Mouse (Mus musculus) MEL (cell line): ENCODE results near the gene Cmtm3. TPM values are rescaled to one million over a fixed set of nuclear protein-coding genes. Genes with fewer than 3 reads are reported as not detected.

Source experiments
- DNase-seq: peaks from one replicate; pipeline ENCODE4 v3.0.0; 2011; ENCODE audit warnings: low read depth, low spot score
- H3K27ac ChIP-seq: 2 replicates; pipeline ENCODE4 v1.5.1; 2012; ENCODE audit warnings: low read depth, mild to moderate bottlenecking, control low read depth, low read length, moderate library complexity; ENCODE audit not compliant: control insufficient read depth
- H3K27me3 ChIP-seq, 2 experiments: fragments of 150-350 bp in 1 of 2; sonication (generic) in 1 of 2; 2 replicates each; pipeline ENCODE4 v1.6.1; 2012; ENCODE audit warnings: low read length in 2 of 2, mild to moderate bottlenecking in 2 of 2, improper control_type of control experiment in 1 of 2, moderate library complexity in 1 of 2; ENCODE audit not compliant: insufficient read depth in 2 of 2, control insufficient read depth in 1 of 2
- H3K36me3 ChIP-seq, 2 experiments: 2 replicates each; pipeline ENCODE4 v1.6.1; 2012 to 2014; ENCODE audit warnings: low read length in 2 of 2, improper control_type of control experiment in 1 of 2, inconsistent platforms in 1 of 2, mild to moderate bottlenecking in 1 of 2; ENCODE audit not compliant: insufficient read depth in 2 of 2, control insufficient read depth in 1 of 2
- H3K4me1 ChIP-seq, 2 experiments: fragments of 150-350 bp in 1 of 2; sonication (generic) in 1 of 2; 2 replicates each; pipeline ENCODE4 v1.6.1; 2012; ENCODE audit warnings: low read length in 2 of 2, improper control_type of control experiment in 1 of 2, mild to moderate bottlenecking in 1 of 2; ENCODE audit not compliant: insufficient read depth in 2 of 2, control insufficient read depth in 1 of 2
- H3K4me3 ChIP-seq, 2 experiments: fragments of 150-350 bp in 1 of 2; sonication (generic) in 1 of 2; 2 replicates each; pipeline ENCODE4 v1.5.1; 2012; ENCODE audit warnings: low read depth in 2 of 2, low read length in 2 of 2, mild to moderate bottlenecking in 2 of 2, moderate library complexity in 2 of 2, control low read depth in 1 of 2, improper control_type of control experiment in 1 of 2; ENCODE audit not compliant: control insufficient read depth in 1 of 2, insufficient read depth in 1 of 2
- H3K79me2 ChIP-seq: 2 replicates; pipeline ENCODE4 v1.6.1; 2012; ENCODE audit warnings: mild to moderate bottlenecking, low read length, moderate library complexity; ENCODE audit not compliant: control insufficient read depth, poor library complexity, insufficient read depth
- H3K9ac ChIP-seq: 2 replicates; pipeline ENCODE4 v1.6.1; 2012; ENCODE audit warnings: low read depth, mild to moderate bottlenecking, control low read depth, low read length, moderate library complexity; ENCODE audit not compliant: control insufficient read depth, poor library complexity, severe bottlenecking
- H3K9me3 ChIP-seq: fragments of 150-350 bp; sonication (generic); replicated peaks from 2 replicates; pipeline ENCODE4 v1.6.1; 2012; ENCODE audit warnings: mild to moderate bottlenecking, low read length, improper control_type of control experiment, moderate library complexity; ENCODE audit not compliant: insufficient read depth
- BHLHE40 ChIP-seq: IDR thresholded peaks from 2 replicates; pipeline ENCODE4 v1.6.1; 2012; ENCODE audit warnings: low read depth, mild to moderate bottlenecking, inconsistent platforms, low read length, improper control_type of control experiment, borderline replicate concordance
- CHD1 ChIP-seq: IDR thresholded peaks from 2 replicates; pipeline ENCODE4 v1.6.1; 2012; ENCODE audit warnings: low read depth, mild to moderate bottlenecking, inconsistent platforms, low read length, improper control_type of control experiment
- CHD2 ChIP-seq: IDR thresholded peaks from 2 replicates; pipeline ENCODE4 v1.6.1; 2011; ENCODE audit warnings: low read length, improper control_type of control experiment
- CTCF ChIP-seq, 3 experiments: IDR thresholded peaks in 2 of 3; conservative IDR thresholded peaks in 1 of 3; 2 replicates each; pipeline ENCODE4 v1.5.1; 2011 to 2012; ENCODE audit warnings: low read length in 3 of 3, low read depth in 2 of 3, mild to moderate bottlenecking in 2 of 3, improper control_type of control experiment in 1 of 3, inconsistent platforms in 1 of 3, mixed read lengths in 1 of 3, moderate library complexity in 1 of 3; ENCODE audit not compliant: control insufficient read depth in 1 of 3, insufficient read depth in 1 of 3, poor library complexity in 1 of 3, severe bottlenecking in 1 of 3
- E2F4 ChIP-seq: IDR thresholded peaks from 2 replicates; pipeline ENCODE4 v1.6.1; 2011; ENCODE audit warnings: low read depth, low read length, improper control_type of control experiment, borderline replicate concordance
- ELF1 ChIP-seq: IDR thresholded peaks from 2 replicates; pipeline ENCODE4 v1.6.1; 2014; ENCODE audit warnings: low read depth, mild to moderate bottlenecking, inconsistent platforms, low read length, improper control_type of control experiment, moderate library complexity
- ETS1 ChIP-seq: IDR thresholded peaks from 2 replicates; pipeline ENCODE4 v1.6.1; 2012; ENCODE audit warnings: low read depth, mild to moderate bottlenecking, inconsistent platforms, low read length, improper control_type of control experiment, moderate library complexity
- HCFC1 ChIP-seq: IDR thresholded peaks from 2 replicates; pipeline ENCODE4 v1.6.1; 2012; ENCODE audit warnings: low read depth, mild to moderate bottlenecking, inconsistent platforms, low read length, improper control_type of control experiment, moderate library complexity
- JUND ChIP-seq: IDR thresholded peaks from 2 replicates; pipeline ENCODE4 v1.6.1; 2011; ENCODE audit warnings: low read depth, mild to moderate bottlenecking, improper control_type of control experiment, low read length
- MAFK ChIP-seq: IDR thresholded peaks from 2 replicates; pipeline ENCODE4 v1.6.1; 2011; ENCODE audit warnings: low read depth, mild to moderate bottlenecking, low read length, improper control_type of control experiment, borderline replicate concordance
- MAX ChIP-seq: IDR thresholded peaks from 2 replicates; pipeline ENCODE4 v1.6.1; 2011; ENCODE audit warnings: low read length, improper control_type of control experiment
- MYB ChIP-seq: IDR thresholded peaks from 2 replicates; pipeline ENCODE4 v1.6.1; 2011; ENCODE audit warnings: mild to moderate bottlenecking, low read depth, low read length, improper control_type of control experiment
- NELFE ChIP-seq: IDR thresholded peaks from 2 replicates; pipeline ENCODE4 v1.6.1; 2011; ENCODE audit warnings: low read depth, low read length, improper control_type of control experiment
- NRF1 ChIP-seq: IDR thresholded peaks from 2 replicates; pipeline ENCODE4 v1.6.1; 2014; ENCODE audit warnings: low read depth, mild to moderate bottlenecking, inconsistent platforms, low read length, improper control_type of control experiment, moderate library complexity; ENCODE audit not compliant: poor library complexity, insufficient read depth, severe bottlenecking
- POLR2A ChIP-seq, 2 experiments: IDR thresholded peaks; 2 replicates each; pipeline ENCODE4 v1.6.1; 2011 to 2012; ENCODE audit warnings: low read length in 2 of 2, mild to moderate bottlenecking in 2 of 2, control low read depth in 1 of 2, improper control_type of control experiment in 1 of 2, low read depth in 1 of 2, moderate library complexity in 1 of 2; ENCODE audit not compliant: control insufficient read depth in 1 of 2, insufficient read depth in 1 of 2, poor library complexity in 1 of 2
- POLR2AphosphoS2 ChIP-seq: IDR thresholded peaks from 2 replicates; pipeline ENCODE4 v1.6.1; 2011; ENCODE audit warnings: low read length, improper control_type of control experiment
- RCOR1 ChIP-seq: IDR thresholded peaks from 2 replicates; pipeline ENCODE4 v1.6.1; 2012; ENCODE audit warnings: low read depth, mild to moderate bottlenecking, inconsistent platforms, low read length, improper control_type of control experiment
- SIN3A ChIP-seq: IDR thresholded peaks from 2 replicates; pipeline ENCODE4 v1.6.1; 2012; ENCODE audit warnings: low read length, improper control_type of control experiment, inconsistent platforms
- SMC3 ChIP-seq: IDR thresholded peaks from 2 replicates; pipeline ENCODE4 v1.6.1; 2011; ENCODE audit warnings: low read depth, low read length, improper control_type of control experiment
- TBP ChIP-seq: IDR thresholded peaks from 2 replicates; pipeline ENCODE4 v1.8.0; 2011; ENCODE audit warnings: low read depth, low read length, improper control_type of control experiment
- USF1 ChIP-seq: IDR thresholded peaks from 2 replicates; pipeline ENCODE4 v1.6.1; 2014; ENCODE audit warnings: low read depth, mild to moderate bottlenecking, inconsistent platforms, low read length, improper control_type of control experiment, moderate library complexity
- USF2 ChIP-seq, 2 experiments: IDR thresholded peaks; 2 replicates each; pipeline ENCODE4 v1.6.1; 2011 to 2012; ENCODE audit warnings: improper control_type of control experiment in 2 of 2, low read length in 2 of 2, borderline replicate concordance in 1 of 2, inconsistent platforms in 1 of 2, low read depth in 1 of 2, mild to moderate bottlenecking in 1 of 2; ENCODE audit not compliant: insufficient read depth in 1 of 2
- ZC3H11A ChIP-seq: IDR thresholded peaks from 2 replicates; pipeline ENCODE4 v1.6.1; 2012; ENCODE audit warnings: low read depth, mild to moderate bottlenecking, inconsistent platforms, low read length, improper control_type of control experiment
- ZKSCAN1 ChIP-seq: IDR thresholded peaks from 2 replicates; pipeline ENCODE4 v1.6.1; 2012; ENCODE audit warnings: low read depth, mild to moderate bottlenecking, inconsistent platforms, low read length, improper control_type of control experiment, moderate library complexity
- ZMIZ1 ChIP-seq: IDR thresholded peaks from 2 replicates; pipeline ENCODE4 v1.6.1; 2012; ENCODE audit warnings: low read depth, mild to moderate bottlenecking, inconsistent platforms, low read length, improper control_type of control experiment, moderate library complexity
- polyA plus RNA-seq, 2 experiments: library from polyadenylated mRNA; stranded (reverse) in 1 of 2; unstranded in 1 of 2; fragments of >175 nt in 1 of 2; fragments of >200 nt in 1 of 2; gene quantifications; 2 replicates each; pipeline versions ENCODE4 v1.2.1 to v1.2.4; 2012; ENCODE audit warnings: low replicate concordance in 2 of 2, low read depth in 1 of 2; ENCODE audit not compliant: insufficient read length in 2 of 2, insufficient read depth in 1 of 2, missing spikeins in 1 of 2
- total RNA-seq: library from RNA; depleted of rRNA; stranded (reverse); fragments of 300-350 nt; gene quantifications from 2 replicates; pipeline ENCODE4 v1.2.3, GENCODE M21; 2012

Cmtm3 gene
- total and polyA plus RNA-seq, 3 experiments, result 17.9 to 56.3 TPM; not detected in 1

DNA sequence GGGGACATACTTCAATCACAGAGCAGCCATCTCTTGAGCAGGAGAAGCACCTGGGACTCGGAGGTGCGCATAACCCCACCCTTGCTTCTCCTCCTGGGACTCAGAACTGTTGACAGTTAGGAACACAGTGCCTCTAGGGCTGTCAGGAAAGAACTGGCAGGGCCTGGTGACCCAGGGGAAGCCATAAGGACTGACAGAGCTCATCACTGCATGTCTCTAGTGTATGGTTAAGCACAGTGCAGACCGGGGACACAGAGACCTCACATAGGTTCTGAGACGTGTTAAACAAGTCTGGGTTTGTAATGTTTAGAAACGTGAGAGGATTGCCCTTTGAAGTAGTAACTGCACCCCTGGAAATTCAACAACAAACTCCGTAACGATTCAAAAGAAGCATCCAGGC is 48.3 kb downstream of the Cmtm3 start:
- Histone ChIP-seq H3K9me3 (no peaks in the 10 kb centered on the region), H3K4me3 (no peak overlapping the region), H3K27me3 (no peaks in the 10 kb centered on the region), H3K79me2 (peaks cover 9% of the 10 kb centered on the region; the same call in 1 of the 2 replicates), H3K9ac (no peak overlapping the region), H3K4me1 (peaks cover 4% of the 10 kb centered on the region in 2 experiments; a peak in 3 of 4 replicates), H3K36me3 (no peaks in the 10 kb centered on the region; a peak in 2 of 4 replicates), H3K27ac (no peak overlapping the region)
- no peak for DNase-seq
- TF ChIP-seq POLR2A (IDR thresholded peaks at IDR 0.05; ENCODE audit: control insufficient read depth in 1 of 2, insufficient read depth in 1 of 2, low read depth in 1 of 2, low read length in 2 of 2, poor library complexity in 1 of 2), result no peak
- no peak for TF ChIP-seq ZMIZ1
- TF ChIP-seq NELFE, result no peak
- TF ChIP-seq MAX, result no peak
- TF ChIP-seq E2F4, result no peak
- no peak for TF ChIP-seq RCOR1
- no peak for TF ChIP-seq ETS1
- no peak for TF ChIP-seq POLR2AphosphoS2
- TF ChIP-seq SIN3A, result no peak
- TF ChIP-seq BHLHE40, result no peak

DNA sequence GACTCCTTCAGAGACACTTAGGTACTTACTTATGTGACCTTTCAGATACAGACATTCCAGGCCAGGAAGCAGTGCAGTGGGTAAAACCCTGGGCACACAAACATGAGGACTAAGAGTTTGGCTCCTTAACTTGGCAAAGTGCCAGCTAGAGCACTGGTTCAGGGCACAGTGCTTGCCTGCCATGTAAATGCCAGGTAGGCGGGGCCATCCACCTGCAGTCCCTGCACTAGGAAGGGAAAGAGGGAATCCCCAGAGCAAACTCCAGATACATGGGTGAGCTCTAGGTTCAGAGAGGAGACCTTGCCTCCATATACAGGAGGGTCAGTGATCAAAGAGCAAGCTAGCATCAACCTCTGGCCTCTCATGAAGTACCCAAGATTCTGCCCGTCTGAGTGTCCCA is 48.8 kb downstream of the Cmtm3 start:
- TF ChIP-seq MYB, result no peak
- no peak for TF ChIP-seq CTCF (IDR thresholded peaks at IDR 0.05 in 2 of 3, conservative IDR thresholded peaks at IDR 0.05 in 1 of 3; ENCODE audit: control insufficient read depth in 1 of 3, insufficient read depth in 1 of 3, low read depth in 2 of 3, low read length in 3 of 3, poor library complexity in 1 of 3, severe bottlenecking in 1 of 3)
- TF ChIP-seq TBP, result no peak
- no peak for TF ChIP-seq ZKSCAN1
- no peak for TF ChIP-seq ELF1
- no peak for TF ChIP-seq CHD2
- TF ChIP-seq USF1, result no peak
- TF ChIP-seq MAFK, result no peak
- Histone ChIP-seq H3K36me3 (no peaks in the 10 kb centered on the region; a peak in 2 of 4 replicates), H3K27me3 (no peaks in the 10 kb centered on the region), H3K4me3 (no peak overlapping the region), H3K4me1 (peaks cover 4% of the 10 kb centered on the region in 2 experiments; a peak in 3 of 4 replicates), H3K27ac (no peak overlapping the region), H3K9ac (no peak overlapping the region), H3K79me2 (peaks cover 9% of the 10 kb centered on the region; the same call in 1 of the 2 replicates), H3K9me3 (no peaks in the 10 kb centered on the region)
- DNase-seq, result peak; percentile 19

DNA sequence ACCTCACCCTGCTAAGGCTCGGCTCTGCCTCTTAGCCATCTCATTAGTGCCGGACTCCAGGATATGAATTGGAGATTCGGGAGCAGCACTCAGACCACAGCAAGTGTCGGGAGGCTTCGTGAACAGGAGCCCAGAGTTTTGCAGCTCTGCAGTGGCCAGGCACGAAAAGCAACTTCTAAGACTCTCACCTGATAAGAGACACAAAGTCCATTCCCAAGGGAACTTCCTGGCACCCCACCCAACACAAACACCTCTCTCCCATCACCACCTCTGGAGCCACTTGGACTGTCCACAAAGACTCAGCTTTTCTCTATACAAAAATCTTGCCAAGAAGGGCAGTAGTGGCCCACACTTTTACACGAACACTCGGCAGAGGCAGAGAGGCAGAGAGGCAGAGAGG is 51.0 kb downstream of the Cmtm3 start:
- H3K36me3 ChIP-seq, result peaks cover 0 to 9% of the 10 kb centered on the region in 2 experiments; a peak in 2 of 4 replicates

More for the DNA sequence above, 51.0 kb downstream of the Cmtm3 start:
- Histone ChIP-seq H3K79me2 (peaks cover 23% of the 10 kb centered on the region), H3K9me3 (no peaks in the 10 kb centered on the region), H3K4me1 (peaks cover 4 to 17% of the 10 kb centered on the region in 2 experiments), H3K27me3 (no peaks in the 10 kb centered on the region), H3K4me3 (no peak overlapping the region), H3K27ac (no peak overlapping the region), H3K9ac (no peak overlapping the region)
- no peak for DNase-seq
- no peak for TF ChIP-seq USF2 (IDR thresholded peaks at IDR 0.05; ENCODE audit: borderline replicate concordance in 1 of 2, insufficient read depth in 1 of 2, low read depth in 1 of 2, low read length in 2 of 2)
- no peak for TF ChIP-seq ZC3H11A
- TF ChIP-seq POLR2AphosphoS2, result no peak
- TF ChIP-seq SMC3, result no peak
- no peak for TF ChIP-seq NRF1
- TF ChIP-seq ZMIZ1, result no peak
- no peak for TF ChIP-seq SIN3A
- TF ChIP-seq HCFC1, result no peak
- no peak for TF ChIP-seq ETS1
- no peak for TF ChIP-seq CHD1
- no peak for TF ChIP-seq JUND
